Comparison of ENCODE assay signal across 14 mouse cellular contexts in the genomic region with DNA sequence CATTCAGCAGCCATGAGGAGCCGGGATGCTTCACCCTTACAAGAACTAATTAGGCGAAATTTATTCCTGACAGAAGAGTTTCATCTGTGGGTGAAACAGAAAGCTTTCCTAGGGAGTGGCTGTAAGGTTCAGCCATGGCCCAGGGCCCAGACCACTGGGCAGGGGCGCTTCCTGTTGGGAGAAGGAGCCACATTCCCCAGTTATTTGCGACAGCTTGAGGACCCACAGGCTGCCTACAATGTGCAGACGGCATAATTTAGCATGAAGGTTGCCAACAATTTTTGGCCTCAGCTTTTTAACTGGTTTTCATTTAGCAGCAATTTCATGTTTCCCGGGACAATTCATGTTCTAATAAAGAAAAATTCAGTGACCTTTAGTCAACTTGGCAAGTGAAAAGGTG.
DNase-seq lines count a peak whose midpoint lies in the region; ATAC-seq and TF ChIP-seq lines count a peak whose summit lies in the region.
"Had no signal": no experiment of that assay in that cellular context is flagged by ENCODE, and none has a peak within 500 bp of the region (broad histone marks: within the 10 kb centered on the region; RNA-seq: fewer than 3 reads in every experiment).

No protein-coding gene starts in this region.

- no peak for TF ChIP-seq POLR2A in brain, embryonic 14.5 days (IDR thresholded peaks at IDR 0.05; ENCODE audit: borderline replicate concordance, extremely low read depth, insufficient read depth, insufficient read length, poor library complexity, severe bottlenecking)

- H3K9ac ChIP-seq in liver, embryonic 11.5 days (ENCODE audit: low read depth, low read length) = no peak overlapping the region
- H3K9ac ChIP-seq: liver, postnatal 0 days had no signal

- no peak overlapping the region for H3K4me2 ChIP-seq in liver, embryonic 11.5 days
- H3K4me2 ChIP-seq: heart, embryonic 11.5 days; midbrain, embryonic 11.5 days had no signal

- no peaks in the 10 kb centered on the region for H3K9me3 ChIP-seq in liver, embryonic 11.5 days (ENCODE audit: control insufficient read depth, low read length)
- H3K9me3 ChIP-seq: hindbrain, embryonic 10.5 days had no signal

- no peaks in the 10 kb centered on the region for H3K4me1 ChIP-seq in liver, embryonic 11.5 days (replicated peaks; ENCODE audit: control insufficient read depth, insufficient read depth, low read length)
- H3K4me1 ChIP-seq: hindbrain, embryonic 10.5 days had no signal

- ATAC-seq in liver, embryonic 11.5 days (replicated peaks; ENCODE audit: low FRiP score) = no peak
- ATAC-seq in CD4-positive, CD25-positive, alpha-beta regulatory T cell, adult 4 months = no peak
- ATAC-seq: intestine, postnatal 0 days; liver, postnatal 0 days had no signal

- H3K36me3 ChIP-seq in liver, embryonic 11.5 days (ENCODE audit: control insufficient read depth, insufficient read depth, low read length) = no peaks in the 10 kb centered on the region
- H3K36me3 ChIP-seq: hindbrain, embryonic 10.5 days had no signal

- 73% methylated on average over 6 of the region's 6 CpGs for WGBS in liver, embryonic 11.5 days

- no peak for TF ChIP-seq CTCF in brain, embryonic 14.5 days (IDR thresholded peaks at IDR 0.05; ENCODE audit: borderline replicate concordance, extremely low read depth, insufficient read depth, insufficient read length)

- no peak overlapping the region for H3K4me3 ChIP-seq in liver, embryonic 11.5 days (ENCODE audit: low read depth, low read length)
- H3K4me3 ChIP-seq: hindbrain, embryonic 10.5 days had no signal

- DNase-seq in heart, adult 8-10 months (ENCODE audit: low spot score) = peak; percentile 1
- no peak for DNase-seq in heart, adult 18-20 months
- DNase-seq in Muller cell, postnatal 12 days (ENCODE audit: inconsistent ontology term) = peak; percentile 27
- peak; percentile 1 for DNase-seq in brain, embryonic 14.5 days (ENCODE audit: low read depth)
- peak; percentile 4 to 21 for DNase-seq in layer of hippocampus, postnatal 10 days (ENCODE audit: low spot score in 2 of 2)
- no peak for DNase-seq in liver, embryonic 11.5 days (ENCODE audit: low spot score)
- DNase-seq: adrenal gland, postnatal 25 days; liver, postnatal 0 days; thymus, postnatal 25 days had no signal

- H3K27ac ChIP-seq in liver, embryonic 11.5 days (ENCODE audit: low read depth, low read length) = no peak overlapping the region
- H3K27ac ChIP-seq: hindbrain, embryonic 10.5 days had no signal

- H3K27me3 ChIP-seq in liver, embryonic 11.5 days (replicated peaks; ENCODE audit: control insufficient read depth, insufficient read depth, low read length) = no peaks in the 10 kb centered on the region

Comparison
In these comparisons a context has a peak if more than half of its experiments do, and no peak if none do; other contexts are left out.
1. DNase-seq: peak in heart, adult 8-10 months (single experiment), Muller cell, postnatal 12 days (single experiment), brain, embryonic 14.5 days (single experiment) and layer of hippocampus, postnatal 10 days (2 of 2); none in heart, adult 18-20 months (0 of 2) and liver, embryonic 11.5 days (single experiment).